Mouse (Mus musculus) thymus, adult 2 months (tissue): ENCODE data around the gene Fam20c. TPM values are rescaled to one million over a fixed set of nuclear protein-coding genes. Genes with fewer than 3 reads are reported as not detected.

Experiments used
- DNase-seq: peaks from one replicate; pipeline ENCODE4 v3.0.0; 2021
- H3K27ac ChIP-seq: fragments of 200-500 bp; 2 replicates; pipeline ENCODE4 v1.5.1; 2012; ENCODE audit warnings: low read length, control low read depth; ENCODE audit not compliant: control insufficient read depth, insufficient read depth
- H3K27me3 ChIP-seq: fragments of 200-500 bp; 2 replicates; pipeline ENCODE4 v1.6.1; 2012; ENCODE audit warnings: mild to moderate bottlenecking, low read length, moderate library complexity, mixed read lengths; ENCODE audit not compliant: control insufficient read depth, insufficient read depth
- H3K36me3 ChIP-seq: fragments of 200-500 bp; 2 replicates; pipeline ENCODE4 v1.6.1; 2012; ENCODE audit warnings: mild to moderate bottlenecking, low read length, moderate library complexity; ENCODE audit not compliant: control insufficient read depth, insufficient read depth
- H3K4me1 ChIP-seq: fragments of 200-500 bp; replicated peaks from 2 replicates; pipeline ENCODE4 v1.6.1; 2012; ENCODE audit warnings: low read length; ENCODE audit not compliant: control insufficient read depth, insufficient read depth
- H3K4me3 ChIP-seq: fragments of 200-500 bp; 2 replicates; pipeline ENCODE4 v1.5.1; 2012; ENCODE audit warnings: mild to moderate bottlenecking, low read length, control low read depth, moderate library complexity; ENCODE audit not compliant: control insufficient read depth, insufficient read depth
- CTCF ChIP-seq: fragments of 200-500 bp; IDR thresholded peaks from 2 replicates; pipeline ENCODE4 v1.5.1; 2012; ENCODE audit warnings: mild to moderate bottlenecking, control low read depth, low read length, moderate library complexity, borderline replicate concordance; ENCODE audit not compliant: control insufficient read depth, poor library complexity, insufficient read depth; ENCODE audit errors: extremely low read depth
- POLR2A ChIP-seq: fragments of 200-500 bp; IDR thresholded peaks from 2 replicates; pipeline ENCODE4 v1.6.1; 2012; ENCODE audit warnings: mild to moderate bottlenecking, low read length, control low read depth, moderate library complexity; ENCODE audit not compliant: control insufficient read depth, poor library complexity, insufficient read depth; ENCODE audit errors: extremely low read depth
- WGBS: fragments of 180-500 bp; shearing (Covaris S2); methylation state at CpG from one replicate; pipeline ENCODE4 v1.1.7; 2018; 5-methylcytosine and 5-hydroxymethylcytosine counted together
- polyA plus RNA-seq: library from polyadenylated mRNA; depleted of rRNA; stranded (reverse); fragments of >200 nt; gene quantifications from 2 replicates; pipeline ENCODE4 v1.2.3, GENCODE M21; 2012; rRNA removed

The Fam20c gene
- 9.8 and 11.0 TPM in 2 replicates for polyA plus RNA-seq

GRCm38 (mm10) chr5:138754303-138755120 is at the start of gene Fam20c:
TSS of gene Fam20c (plus strand) at chr5:138754514.
- TF ChIP-seq CTCF (no peak), POLR2A (no peak)
- Histone ChIP-seq H3K4me3 (peak within 1 kb of the TSS; percentile 45), H3K27ac (no peak within 1 kb of the TSS), H3K36me3 (no peaks in the 10 kb centered on the region), H3K27me3 (peaks cover 2% of the 10 kb centered on the region), H3K4me1 (no peaks in the 10 kb centered on the region)
- WGBS: under 1% methylated on average over 98 of the region's 98 CpGs
- DNase-seq: peak; percentile 1

- H3K4me3 ChIP-seq: no peak overlapping the region
- no peak for DNase-seq
- no peaks in the 10 kb centered on the region for H3K36me3 ChIP-seq
- no peaks in the 10 kb centered on the region for H3K27me3 ChIP-seq
- no peak overlapping the region for H3K27ac ChIP-seq
- TF ChIP-seq CTCF (no peak), POLR2A (no peak)
- H3K4me1 ChIP-seq: no peaks in the 10 kb centered on the region
Observed at GRCm38 (mm10) chr5:138707367-138707766, 46.9 kb upstream of the Fam20c start.

- Histone ChIP-seq H3K27me3 (no peaks in the 10 kb centered on the region), H3K4me3 (no peak overlapping the region)
- TF ChIP-seq POLR2A (no peak), CTCF (no peak)
Observed at GRCm38 (mm10) chr5:138708591-138708990, 45.7 kb upstream of the Fam20c start.

GRCm38 (mm10) chr5:138715561-138716095 is 38.7 kb upstream of the Fam20c start:
- Histone ChIP-seq H3K36me3 (no peaks in the 10 kb centered on the region), H3K4me1 (no peaks in the 10 kb centered on the region), H3K27me3 (no peaks in the 10 kb centered on the region), H3K27ac (no peak overlapping the region), H3K4me3 (no peak overlapping the region)
- TF ChIP-seq POLR2A: no peak
- no peak for TF ChIP-seq CTCF
- WGBS: 70% methylated on average over 14 of the region's 14 CpGs
- DNase-seq: no peak

More at GRCm38 (mm10) chr5:138708591-138708990, 45.7 kb upstream of the Fam20c start:
- Histone ChIP-seq H3K36me3 (no peaks in the 10 kb centered on the region), H3K4me1 (no peaks in the 10 kb centered on the region), H3K27ac (no peak overlapping the region)
- no peak for DNase-seq

GRCm38 (mm10) chr5:138720329-138721190 is 33.8 kb upstream of the Fam20c start:
- no peaks in the 10 kb centered on the region for H3K4me1 ChIP-seq
- 89% methylated on average over 13 of the region's 13 CpGs for WGBS
- TF ChIP-seq POLR2A (no peak), CTCF (no peak)
- H3K27ac ChIP-seq: no peak overlapping the region
- no peaks in the 10 kb centered on the region for H3K27me3 ChIP-seq
- no peak for DNase-seq
- H3K4me3 ChIP-seq: no peak overlapping the region
- no peaks in the 10 kb centered on the region for H3K36me3 ChIP-seq

- Histone ChIP-seq H3K27me3 (no peaks in the 10 kb centered on the region), H3K27ac (no peak overlapping the region)
- WGBS: 95% methylated on average over 5 of the region's 5 CpGs
Observed at GRCm38 (mm10) chr5:138724417-138724816, 29.9 kb upstream of the Fam20c start.

More at GRCm38 (mm10) chr5:138724417-138724816, 29.9 kb upstream of the Fam20c start:
- H3K4me3 ChIP-seq: no peak overlapping the region
- H3K4me1 ChIP-seq: no peaks in the 10 kb centered on the region
- no peaks in the 10 kb centered on the region for H3K36me3 ChIP-seq
- DNase-seq: no peak
- no peak for TF ChIP-seq CTCF
- no peak for TF ChIP-seq POLR2A
